Mouse (Mus musculus): ENCODE results near the gene Cecr2.

GRCm38 (mm10) chr6:120617586-120617985 is 48.6 kb upstream of the Cecr2 start:
- TF ChIP-seq CTCF (IDR thresholded peaks at IDR 0.05) (no peak), EP300 (IDR thresholded peaks at IDR 0.05) (no peak)

All from lung, postnatal 0 days (tissue).